Mouse (Mus musculus) embryonic stem cell, embryonic (primary cell): ENCODE results near the gene Carhsp1.

Experiments used
- CTCF ChIA-PET, 4 experiments: fragments of 300-600 bp in 2 of 4; fragments of 350-600 bp in 2 of 4; sonication (Branson Sonifier 250); formaldehyde crosslinking; loops; one replicate each; lab custom pipeline; 2022; ENCODE audit warnings: inconsistent platforms in 2 of 4; lab: Charles Lee
- POLR2A ChIA-PET, 4 experiments: fragments of 300-600 bp in 2 of 4; fragments of 350-600 bp in 2 of 4; sonication (Branson Sonifier 250); formaldehyde crosslinking; loops; one replicate each; lab custom pipeline; 2022; ENCODE audit warnings: antibody characterized with exemption in 4 of 4, inconsistent platforms in 1 of 4; lab: Charles Lee

Gene Carhsp1

GRCm38 (mm10) chr16:8667814-8668213, 4.1 kb downstream of the Carhsp1 start:
- ChIA-PET POLR2A (interaction anchor here (0.5 to 4.1 kb wide), 28 partner anchors 8 to 1549 kb away, joined by 3 to 49 read pairs (median 3); no protein-coding TSS in a partner anchor), CTCF (interaction anchor here in 3 of 4 experiments (0.6 to 1.5 kb wide), 8 partner anchors 11 to 259 kb away, joined by 3 to 6 read pairs (median 4); no protein-coding TSS in a partner anchor)

GRCm38 (mm10) chr16:8667261-8667660, 4.7 kb downstream of the Carhsp1 start:
- ChIA-PET POLR2A (interaction anchor here (0.6 to 4.1 kb wide), 25 partner anchors 8 to 202 kb away, joined by 3 to 49 read pairs (median 3); no protein-coding TSS in a partner anchor), CTCF (interaction anchor here in 3 of 4 experiments (1.0 to 1.5 kb wide), 6 partner anchors 24 to 258 kb away, joined by 3 to 6 read pairs (median 4); no protein-coding TSS in a partner anchor)

GRCm38 (mm10) chr16:8666452-8666851, 5.5 kb downstream of the Carhsp1 start:
- CTCF ChIA-PET = interaction anchor here in 3 of 4 experiments (0.5 to 1.2 kb wide), 5 partner anchors 11 to 258 kb away, joined by 3 to 4 read pairs (median 4); no protein-coding TSS in a partner anchor
- POLR2A ChIA-PET = interaction anchor here in 3 of 4 experiments (0.8 to 4.1 kb wide), 17 partner anchors 10 to 255 kb away, joined by 3 to 49 read pairs (median 3); partner anchors contain the start of gene Mettl22 (in 1 of the 3)

GRCm38 (mm10) chr16:8665367-8665766, 6.6 kb downstream of the Carhsp1 start:
- POLR2A ChIA-PET = interaction anchor here in 3 of 4 experiments (0.6 to 15.7 kb wide), 14 partner anchors 7 to 1394 kb away, joined by 3 to 184 read pairs (median 3); partner anchors contain the start of genes Mettl22 (in 2 of the 3), Carhsp1 (in 1 of the 3), Gm5767 (in 1 of the 3) and Pmm2 (in 1 of the 3)
- CTCF ChIA-PET = no interaction called here

- ChIA-PET CTCF (interaction anchor here in 1 of 4 experiments (0.6 kb wide), 1 partner anchor 8 kb away, joined by 3 read pairs; the partner anchor contains the start of gene Carhsp1), POLR2A (interaction anchor here (0.6 to 15.7 kb wide), 15 partner anchors 8 to 193 kb away, joined by 3 to 184 read pairs (median 3); partner anchors contain the start of genes Carhsp1 (in 3 of the 4), Gm5767 (in 1 of the 4), Pmm2 (in 1 of the 4) and Tmem186 (in 1 of the 4))
Observed at GRCm38 (mm10) chr16:8663606-8664539, 8.1 kb downstream of the Carhsp1 start.

GRCm38 (mm10) chr16:8663022-8663421, 8.9 kb downstream of the Carhsp1 start:
- ChIA-PET POLR2A (interaction anchor here in 3 of 4 experiments (0.8 to 15.7 kb wide), 9 partner anchors 8 to 185 kb away, joined by 3 to 184 read pairs (median 4); partner anchors contain the start of gene Carhsp1 (in 3 of the 3)), CTCF (interaction anchor here in 2 of 4 experiments (0.6 to 0.7 kb wide), 3 partner anchors 9 to 252 kb away, joined by 3 read pairs; partner anchors contain the start of gene Carhsp1 (in 1 of the 2))

- CTCF ChIA-PET = interaction anchor here in 2 of 4 experiments (0.6 to 1.5 kb wide), 2 partner anchors 14 to 72 kb away, joined by 4 read pairs; partner anchors contain the start of gene Carhsp1 (in 1 of the 2)
- POLR2A ChIA-PET = interaction anchor here (0.6 to 15.7 kb wide), 12 partner anchors 8 to 239 kb away, joined by 3 to 184 read pairs (median 8); partner anchors contain the start of genes Carhsp1 (in 3 of the 4), Gm5767 (in 1 of the 4), Pmm2 (in 1 of the 4) and Tmem186 (in 1 of the 4)
Observed at GRCm38 (mm10) chr16:8658764-8659163, 13.2 kb downstream of the Carhsp1 start.

- POLR2A ChIA-PET = interaction anchor here (0.5 to 15.7 kb wide), 10 partner anchors 8 to 240 kb away, joined by 3 to 184 read pairs (median 20); partner anchors contain the start of gene Carhsp1 (in 3 of the 4)
- CTCF ChIA-PET = interaction anchor here in 1 of 4 experiments (0.6 kb wide), 1 partner anchor 72 kb away, joined by 4 read pairs; no protein-coding TSS in a partner anchor
Observed at GRCm38 (mm10) chr16:8658349-8658748, 13.6 kb downstream of the Carhsp1 start.

GRCm38 (mm10) chr16:8656256-8656655, 15.7 kb downstream of the Carhsp1 start:
- ChIA-PET POLR2A (interaction anchor here (0.5 to 15.7 kb wide), 28 partner anchors 8 to 259 kb away, joined by 3 to 184 read pairs (median 4); partner anchors contain the start of genes Carhsp1 (in 4 of the 4) and Pmm2 (in 1 of the 4)), CTCF (interaction anchor here in 3 of 4 experiments (0.6 to 2.5 kb wide), 10 partner anchors 10 to 258 kb away, joined by 3 to 10 read pairs (median 4); partner anchors contain the start of gene Carhsp1 (in 1 of the 3))

GRCm38 (mm10) chr16:8655599-8655998, 16.4 kb downstream of the Carhsp1 start:
- ChIA-PET POLR2A (interaction anchor here (0.6 to 15.7 kb wide), 24 partner anchors 8 to 259 kb away, joined by 3 to 184 read pairs (median 5); partner anchors contain the start of gene Carhsp1 (in 4 of the 4)), CTCF (interaction anchor here (0.6 to 2.5 kb wide), 9 partner anchors 10 to 142 kb away, joined by 3 to 10 read pairs (median 4); partner anchors contain the start of gene Carhsp1 (in 1 of the 4))

GRCm38 (mm10) chr16:8655108-8655507, 16.8 kb downstream of the Carhsp1 start:
- ChIA-PET POLR2A (interaction anchor here (0.6 to 15.7 kb wide), 13 partner anchors 7 to 258 kb away, joined by 3 to 184 read pairs (median 6); partner anchors contain the start of gene Carhsp1 (in 3 of the 4)), CTCF (interaction anchor here in 3 of 4 experiments (0.6 to 2.5 kb wide), 5 partner anchors 11 to 27 kb away, joined by 3 to 10 read pairs (median 4); partner anchors contain the start of gene Carhsp1 (in 1 of the 3))

GRCm38 (mm10) chr16:8650007-8650406, 21.9 kb downstream of the Carhsp1 start:
- POLR2A ChIA-PET = interaction anchor here in 2 of 4 experiments (0.9 to 15.7 kb wide), 4 partner anchors 9 to 66 kb away, joined by 3 to 184 read pairs (median 4); partner anchors contain the start of gene Carhsp1 (in 1 of the 2)
- CTCF ChIA-PET = interaction anchor here in 1 of 4 experiments (0.5 kb wide), 1 partner anchor 156 kb away, joined by 3 read pairs; no protein-coding TSS in a partner anchor

- ChIA-PET CTCF (interaction anchor here in 1 of 4 experiments (1.4 kb wide), 1 partner anchor 11 kb away, joined by 5 read pairs; no protein-coding TSS in a partner anchor), POLR2A (interaction anchor here (0.6 to 4.0 kb wide), 17 partner anchors 8 to 191 kb away, joined by 3 to 24 read pairs (median 5); partner anchors contain the start of gene Carhsp1 (in 3 of the 4))
Observed at GRCm38 (mm10) chr16:8645546-8645945, 26.4 kb downstream of the Carhsp1 start.

GRCm38 (mm10) chr16:8643855-8644254, 28.1 kb downstream of the Carhsp1 start:
- CTCF ChIA-PET = interaction anchor here in 3 of 4 experiments (0.6 to 1.2 kb wide), 5 partner anchors 24 to 259 kb away, joined by 3 to 6 read pairs (median 4); partner anchors contain the start of gene Carhsp1 (in 3 of the 3)
- POLR2A ChIA-PET = interaction anchor here in 3 of 4 experiments (0.5 to 4.0 kb wide), 6 partner anchors 24 to 154 kb away, joined by 3 to 24 read pairs (median 6); partner anchors contain the start of genes Carhsp1 (in 2 of the 3) and Abat (in 1 of the 3)

GRCm38 (mm10) chr16:8639466-8640191, 32.3 kb downstream of the Carhsp1 start:
- ChIA-PET POLR2A (interaction anchor here in 3 of 4 experiments (0.6 to 4.9 kb wide), 15 partner anchors 12 to 124 kb away, joined by 3 to 31 read pairs (median 4); partner anchors contain the start of gene Carhsp1 (in 3 of the 3)), CTCF (no interaction called here)

GRCm38 (mm10) chr16:8638131-8638530, 33.8 kb downstream of the Carhsp1 start:
- ChIA-PET POLR2A (interaction anchor here in 2 of 4 experiments (1.4 to 4.9 kb wide), 2 partner anchors 13 to 34 kb away, joined by 3 to 31 read pairs; partner anchors contain the start of gene Carhsp1 (in 1 of the 2)), CTCF (no interaction called here)
